Mouse (Mus musculus): Measurements from ENCODE around the gene Lnx2.

The Lnx2 gene

GRCm38 (mm10) chr5:147076026-147076798, at the start of gene Lnx2:
Gene Lnx2 (minus strand): TSS chr5:147076586.
- CTCF ChIA-PET = interaction anchor here (0.6 kb wide), 1 partner anchor 45 kb away, joined by 3 read pairs; no protein-coding TSS in a partner anchor

GRCm38 (mm10) chr5:147125542-147126185, 49.3 kb upstream of the Lnx2 start:
- CTCF ChIA-PET = no interaction called here

GRCm38 (mm10) chr5:147124794-147125193, 48.4 kb upstream of the Lnx2 start:
- CTCF ChIA-PET = no interaction called here

GRCm38 (mm10) chr5:147121146-147121545, 44.8 kb upstream of the Lnx2 start:
- CTCF ChIA-PET = interaction anchor here (0.6 kb wide), 1 partner anchor 45 kb away, joined by 3 read pairs; no protein-coding TSS in a partner anchor

GRCm38 (mm10) chr5:147117027-147117426, 40.6 kb upstream of the Lnx2 start:
- CTCF ChIA-PET = no interaction called here

GRCm38 (mm10) chr5:147115631-147116030, 39.2 kb upstream of the Lnx2 start:
- CTCF ChIA-PET = no interaction called here

- CTCF ChIA-PET = no interaction called here
These were observed 38.4 kb upstream of the Lnx2 start for GRCm38 (mm10) chr5:147114738-147115137.

GRCm38 (mm10) chr5:147108861-147109591, 32.6 kb upstream of the Lnx2 start:
- CTCF ChIA-PET = no interaction called here

- CTCF ChIA-PET = interaction anchor here (0.5 kb wide), 1 partner anchor 41 kb away, joined by 10 read pairs; no protein-coding TSS in a partner anchor
These were observed 30.9 kb upstream of the Lnx2 start for GRCm38 (mm10) chr5:147107276-147107675.

- CTCF ChIA-PET = no interaction called here
These were observed 25.9 kb upstream of the Lnx2 start for GRCm38 (mm10) chr5:147102295-147102694.

- CTCF ChIA-PET = no interaction called here
These were observed 23.8 kb upstream of the Lnx2 start for GRCm38 (mm10) chr5:147100180-147100579.

- CTCF ChIA-PET = no interaction called here
These were observed 22.3 kb upstream of the Lnx2 start for GRCm38 (mm10) chr5:147098667-147099066.

- CTCF ChIA-PET = no interaction called here
These were observed 20.2 kb upstream of the Lnx2 start for GRCm38 (mm10) chr5:147096586-147096985.

- CTCF ChIA-PET = no interaction called here
These were observed 17.9 kb upstream of the Lnx2 start for GRCm38 (mm10) chr5:147094296-147094695.

GRCm38 (mm10) chr5:147092448-147092847, 16.1 kb upstream of the Lnx2 start:
- CTCF ChIA-PET = no interaction called here

GRCm38 (mm10) chr5:147090256-147090963, 14.0 kb upstream of the Lnx2 start:
- CTCF ChIA-PET = interaction anchor here (0.6 kb wide), 1 partner anchor 37 kb away, joined by 4 read pairs; no protein-coding TSS in a partner anchor

GRCm38 (mm10) chr5:147089836-147090235, 13.4 kb upstream of the Lnx2 start:
- CTCF ChIA-PET = no interaction called here

GRCm38 (mm10) chr5:147086816-147087215, 10.4 kb upstream of the Lnx2 start:
- CTCF ChIA-PET = interaction anchor here (0.7 kb wide), 2 partner anchors 19 to 140 kb away, joined by 3 to 4 read pairs; no protein-coding TSS in a partner anchor

GRCm38 (mm10) chr5:147085201-147085894, 9.0 kb upstream of the Lnx2 start:
- CTCF ChIA-PET = no interaction called here

GRCm38 (mm10) chr5:147078110-147078900, 1.9 kb upstream of the Lnx2 start:
- CTCF ChIA-PET = no interaction called here

All from spleen, embryonic (tissue).